Mouse (Mus musculus): ENCODE data around the gene Camta1. TPM values are rescaled to one million over a fixed set of nuclear protein-coding genes. Genes with fewer than 3 reads are reported as not detected.

Gene Camta1
- total RNA-seq, 1 experiment, result 9.3 TPM

DNA sequence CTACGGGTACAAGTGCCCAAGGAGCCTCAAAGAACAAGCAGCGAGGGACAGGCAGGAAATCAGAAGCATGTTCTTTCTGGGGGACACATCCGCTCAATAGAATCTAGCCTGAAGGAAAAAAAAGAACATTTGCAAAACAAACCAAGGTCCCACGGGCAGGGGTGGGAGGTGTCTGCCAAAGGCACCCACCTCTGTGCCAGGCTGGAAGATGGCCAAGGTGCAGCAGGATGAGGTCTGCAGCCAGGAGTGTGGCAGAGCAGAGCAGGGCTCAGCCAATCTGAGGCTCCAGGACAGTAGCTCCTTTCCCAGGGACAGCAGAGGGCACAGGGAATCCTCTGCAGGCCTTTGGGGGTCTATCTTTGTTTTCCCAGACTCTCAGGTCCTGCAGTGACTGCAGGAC is 706.1 kb downstream of the Camta1 start:
- no peak overlapping the region for H3K9ac ChIP-seq (ENCODE audit: insufficient read depth, low read depth, low read length, poor library complexity, severe bottlenecking)
- no peaks in the 10 kb centered on the region; a peak in 1 of 4 replicates for H3K4me1 ChIP-seq (ENCODE audit: control insufficient read depth in 2 of 2, insufficient read depth in 2 of 2, low read length in 2 of 2, poor library complexity in 1 of 2)
- TF ChIP-seq HCFC1 (IDR thresholded peaks at IDR 0.05; ENCODE audit: borderline replicate concordance, insufficient read depth, low read length), result no peak
- TF ChIP-seq ZC3H11A (IDR thresholded peaks at IDR 0.05; ENCODE audit: borderline replicate concordance, low read depth, low read length), result no peak
- TF ChIP-seq CHD2 (IDR thresholded peaks at IDR 0.05; ENCODE audit: low read depth, low read length), result no peak
- TF ChIP-seq ZNF384 (IDR thresholded peaks at IDR 0.05; ENCODE audit: low read depth, low read length), result no peak
- TF ChIP-seq MAFK (IDR thresholded peaks at IDR 0.05; ENCODE audit: insufficient read depth, low read depth, low read length), result no peak
- H3K36me3 ChIP-seq (ENCODE audit: control insufficient read depth, insufficient read depth, low read length, poor library complexity, severe bottlenecking), result no peaks in the 10 kb centered on the region
- no peak overlapping the region for H3K4me3 ChIP-seq (ENCODE audit: insufficient read depth in 1 of 2, low read depth in 1 of 2, low read length in 2 of 2, poor library complexity in 1 of 2, severe bottlenecking in 1 of 2)
- in situ Hi-C loops (cut with MboI; ENCODE audit: low sequenced_read_pairs in 2 of 2, unreplicated experiment in 2 of 2), result no loop called here
- no peak for DNase-seq (ENCODE audit: low read depth, low spot score)
- H3K9me3 ChIP-seq (ENCODE audit: control insufficient read depth, insufficient read depth, low read depth, low read length), result no peaks in the 10 kb centered on the region
- H3K27ac ChIP-seq (ENCODE audit: insufficient read depth, low read depth, low read length, poor library complexity, severe bottlenecking), result no peak overlapping the region

DNA sequence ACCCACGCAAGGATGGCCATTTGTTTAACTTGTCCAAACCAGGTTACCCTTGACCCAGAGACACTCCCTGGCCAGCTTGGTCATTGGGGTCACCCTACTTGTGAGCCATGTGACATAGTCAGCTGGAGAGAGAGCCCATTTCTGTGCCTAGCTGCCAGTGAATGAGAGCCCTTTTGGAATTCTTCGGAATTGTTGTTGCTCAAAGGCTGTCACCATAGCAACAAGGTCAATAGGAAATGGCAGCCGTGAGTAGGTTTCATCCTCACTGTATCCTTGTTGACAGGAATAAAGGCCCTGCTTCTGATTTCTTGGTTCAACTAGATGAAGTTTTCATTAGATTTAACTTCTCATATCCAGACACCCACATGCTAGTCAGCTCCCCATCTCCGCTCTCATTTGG is 707.4 kb downstream of the Camta1 start:
- no peak overlapping the region for H3K9ac ChIP-seq (ENCODE audit: insufficient read depth, low read depth, low read length, poor library complexity, severe bottlenecking)
- H3K27ac ChIP-seq (ENCODE audit: insufficient read depth, low read depth, low read length, poor library complexity, severe bottlenecking), result no peak overlapping the region
- no peak overlapping the region for H3K4me3 ChIP-seq (ENCODE audit: insufficient read depth in 1 of 2, low read depth in 1 of 2, low read length in 2 of 2, poor library complexity in 1 of 2, severe bottlenecking in 1 of 2)
- H3K36me3 ChIP-seq (ENCODE audit: control insufficient read depth, insufficient read depth, low read length, poor library complexity, severe bottlenecking), result no peaks in the 10 kb centered on the region
- DNase-seq (ENCODE audit: low read depth, low spot score), result no peak
- H3K9me3 ChIP-seq (ENCODE audit: control insufficient read depth, insufficient read depth, low read depth, low read length), result no peaks in the 10 kb centered on the region
- TF ChIP-seq MAFK (IDR thresholded peaks at IDR 0.05; ENCODE audit: insufficient read depth, low read depth, low read length) (no peak), CHD2 (IDR thresholded peaks at IDR 0.05; ENCODE audit: low read depth, low read length) (no peak), ZC3H11A (IDR thresholded peaks at IDR 0.05; ENCODE audit: borderline replicate concordance, low read depth, low read length) (no peak), ZNF384 (IDR thresholded peaks at IDR 0.05; ENCODE audit: low read depth, low read length) (no peak), HCFC1 (IDR thresholded peaks at IDR 0.05; ENCODE audit: borderline replicate concordance, insufficient read depth, low read length) (no peak)
- H3K4me1 ChIP-seq (ENCODE audit: control insufficient read depth in 2 of 2, insufficient read depth in 2 of 2, low read length in 2 of 2, poor library complexity in 1 of 2), result no peaks in the 10 kb centered on the region; a peak in 1 of 4 replicates
- in situ Hi-C loops (cut with MboI; ENCODE audit: low sequenced_read_pairs in 2 of 2, unreplicated experiment in 2 of 2), result no loop called here

DNA sequence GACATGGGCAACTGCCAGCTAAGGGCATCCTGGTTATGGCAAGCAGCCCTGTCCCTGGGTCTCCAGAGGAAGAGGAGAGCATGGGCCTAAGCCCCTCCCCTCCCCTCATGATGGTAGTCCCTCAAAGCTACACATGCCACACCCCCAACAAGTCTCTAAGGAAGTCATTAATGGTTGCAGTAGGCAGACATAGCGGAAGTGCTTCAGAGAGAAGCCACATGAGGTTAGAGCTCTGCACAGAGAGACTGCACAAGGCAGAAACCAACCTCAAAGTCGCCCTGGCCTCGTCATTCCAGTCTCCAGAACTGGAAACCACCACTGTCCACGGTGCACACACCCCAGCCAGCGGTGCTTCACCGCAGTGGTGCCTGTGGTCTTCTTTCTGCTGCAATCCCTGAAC is 709.7 kb downstream of the Camta1 start:
- TF ChIP-seq HCFC1 (IDR thresholded peaks at IDR 0.05; ENCODE audit: borderline replicate concordance, insufficient read depth, low read length), result no peak
- in situ Hi-C loops (cut with MboI; ENCODE audit: low sequenced_read_pairs in 2 of 2, unreplicated experiment in 2 of 2), result no loop called here
- Histone ChIP-seq H3K9me3 (ENCODE audit: control insufficient read depth, insufficient read depth, low read depth, low read length) (peaks cover 1% of the 10 kb centered on the region; the same call in 1 of the 2 replicates), H3K9ac (ENCODE audit: insufficient read depth, low read depth, low read length, poor library complexity, severe bottlenecking) (no peak overlapping the region), H3K36me3 (ENCODE audit: control insufficient read depth, insufficient read depth, low read length, poor library complexity, severe bottlenecking) (no peaks in the 10 kb centered on the region), H3K4me1 (ENCODE audit: control insufficient read depth in 2 of 2, insufficient read depth in 2 of 2, low read length in 2 of 2, poor library complexity in 1 of 2) (no peaks in the 10 kb centered on the region; a peak in 1 of 4 replicates), H3K4me3 (ENCODE audit: insufficient read depth in 1 of 2, low read depth in 1 of 2, low read length in 2 of 2, poor library complexity in 1 of 2, severe bottlenecking in 1 of 2) (no peak overlapping the region), H3K27ac (ENCODE audit: insufficient read depth, low read depth, low read length, poor library complexity, severe bottlenecking) (no peak overlapping the region)
- no peak for DNase-seq (ENCODE audit: low read depth, low spot score)

DNA sequence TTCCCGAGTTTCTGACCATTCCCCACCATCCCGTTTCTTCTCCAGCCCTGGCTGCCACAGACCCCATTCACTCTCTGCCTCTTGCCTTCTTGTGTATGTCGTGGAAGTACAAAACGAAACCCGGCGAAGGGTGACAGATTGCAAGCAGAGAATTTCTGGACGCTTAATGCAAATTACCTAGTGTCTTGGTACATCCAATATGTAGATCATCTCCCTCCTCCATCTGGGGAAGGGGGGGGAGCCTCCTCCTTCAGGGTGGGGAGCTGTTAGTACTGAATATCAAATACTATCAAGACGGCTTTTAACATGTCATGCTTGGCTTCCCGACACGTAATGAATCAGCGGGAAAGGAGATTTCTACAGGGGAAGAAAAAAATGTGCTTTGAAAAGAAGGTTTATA is 710.8 kb downstream of the Camta1 start:
- no peak for DNase-seq (ENCODE audit: low read depth, low spot score)
- H3K4me3 ChIP-seq (ENCODE audit: insufficient read depth in 1 of 2, low read depth in 1 of 2, low read length in 2 of 2, poor library complexity in 1 of 2, severe bottlenecking in 1 of 2), result no peak overlapping the region
- peaks cover 1% of the 10 kb centered on the region; the same call in 1 of the 2 replicates for H3K9me3 ChIP-seq (ENCODE audit: control insufficient read depth, insufficient read depth, low read depth, low read length)
- no peak overlapping the region for H3K27ac ChIP-seq (ENCODE audit: insufficient read depth, low read depth, low read length, poor library complexity, severe bottlenecking)
- in situ Hi-C loops (cut with MboI; ENCODE audit: low sequenced_read_pairs in 2 of 2, unreplicated experiment in 2 of 2), result no loop called here
- peaks cover 0 to 2% of the 10 kb centered on the region in 2 experiments; a peak in 1 of 4 replicates for H3K4me1 ChIP-seq (ENCODE audit: control insufficient read depth in 2 of 2, insufficient read depth in 2 of 2, low read length in 2 of 2, poor library complexity in 1 of 2)
- no peak for TF ChIP-seq CHD2 (IDR thresholded peaks at IDR 0.05; ENCODE audit: low read depth, low read length)
- TF ChIP-seq HCFC1 (IDR thresholded peaks at IDR 0.05; ENCODE audit: borderline replicate concordance, insufficient read depth, low read length), result no peak
- TF ChIP-seq MAFK (IDR thresholded peaks at IDR 0.05; ENCODE audit: insufficient read depth, low read depth, low read length), result no peak
- no peak for TF ChIP-seq ZC3H11A (IDR thresholded peaks at IDR 0.05; ENCODE audit: borderline replicate concordance, low read depth, low read length)
- TF ChIP-seq ZNF384 (IDR thresholded peaks at IDR 0.05; ENCODE audit: low read depth, low read length), result no peak
- H3K36me3 ChIP-seq (ENCODE audit: control insufficient read depth, insufficient read depth, low read length, poor library complexity, severe bottlenecking), result no peaks in the 10 kb centered on the region
- H3K9ac ChIP-seq (ENCODE audit: insufficient read depth, low read depth, low read length, poor library complexity, severe bottlenecking), result no peak overlapping the region

DNA sequence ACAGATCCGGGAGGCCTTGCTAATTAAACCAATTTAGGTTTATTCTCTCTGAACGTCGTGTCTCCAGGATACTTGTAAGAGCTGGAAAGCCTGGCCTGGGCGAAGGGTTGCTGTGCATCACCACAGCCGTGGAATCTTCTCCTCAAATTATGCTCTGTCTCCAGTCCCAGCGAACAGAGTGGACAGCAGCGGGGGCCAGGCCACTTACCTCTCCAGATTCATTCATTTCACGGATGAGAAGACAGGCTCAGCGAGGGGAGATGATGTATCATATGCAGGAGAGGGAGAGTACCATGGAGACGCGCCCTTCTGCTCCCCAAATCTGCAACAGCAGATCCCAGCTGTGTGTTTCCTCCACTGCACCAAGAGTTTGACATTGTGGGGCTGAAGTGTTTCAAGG is 711.6 kb downstream of the Camta1 start:
- peaks cover 1% of the 10 kb centered on the region; the same call in 1 of the 2 replicates for H3K9me3 ChIP-seq (ENCODE audit: control insufficient read depth, insufficient read depth, low read depth, low read length)
- H3K36me3 ChIP-seq (ENCODE audit: control insufficient read depth, insufficient read depth, low read length, poor library complexity, severe bottlenecking), result no peaks in the 10 kb centered on the region
- H3K4me1 ChIP-seq (ENCODE audit: control insufficient read depth in 2 of 2, insufficient read depth in 2 of 2, low read length in 2 of 2, poor library complexity in 1 of 2), result peaks cover 0 to 2% of the 10 kb centered on the region in 2 experiments; a peak in 1 of 4 replicates
- no peak overlapping the region for H3K9ac ChIP-seq (ENCODE audit: insufficient read depth, low read depth, low read length, poor library complexity, severe bottlenecking)
- TF ChIP-seq ZNF384 (IDR thresholded peaks at IDR 0.05; ENCODE audit: low read depth, low read length) (no peak), ZC3H11A (IDR thresholded peaks at IDR 0.05; ENCODE audit: borderline replicate concordance, low read depth, low read length) (no peak), HCFC1 (IDR thresholded peaks at IDR 0.05; ENCODE audit: borderline replicate concordance, insufficient read depth, low read length) (no peak), MAFK (IDR thresholded peaks at IDR 0.05; ENCODE audit: insufficient read depth, low read depth, low read length) (no peak), CHD2 (IDR thresholded peaks at IDR 0.05; ENCODE audit: low read depth, low read length) (no peak)
- H3K27ac ChIP-seq (ENCODE audit: insufficient read depth, low read depth, low read length, poor library complexity, severe bottlenecking), result no peak overlapping the region
- in situ Hi-C loops (cut with MboI; ENCODE audit: low sequenced_read_pairs in 2 of 2, unreplicated experiment in 2 of 2), result no loop called here
- H3K4me3 ChIP-seq (ENCODE audit: insufficient read depth in 1 of 2, low read depth in 1 of 2, low read length in 2 of 2, poor library complexity in 1 of 2, severe bottlenecking in 1 of 2), result no peak overlapping the region
- DNase-seq (ENCODE audit: low read depth, low spot score), result no peak

All from ES-E14 (cell line).